Mouse (Mus musculus) heart, embryonic 15.5 days (tissue): ENCODE data around the gene Catsperg1. TPM values are rescaled to one million over a fixed set of nuclear protein-coding genes. Genes with fewer than 3 reads are reported as not detected.
"Not testable (repeated sequence)": the region's sequence is repeated elsewhere in the genome, so short reads cannot be mapped to it uniquely, and the experiment has no call there.

Experiments used
- ATAC-seq: fragments of 200-750 bp; cut with Nextera tagmentation; replicated peaks from 2 replicates; pipeline ENCODE4 v1.8.0; 2017; ENCODE audit warnings: low read depth, moderate TSS enrichment; ENCODE audit not compliant: insufficient number of reproducible peaks, insufficient read depth, low FRiP score
- H3K27ac ChIP-seq: fragments of 300-500 bp; sonication (generic); 2 replicates; pipeline ENCODE4 v1.5.1; 2015; ENCODE audit warnings: mild to moderate bottlenecking, inconsistent platforms
- H3K27me3 ChIP-seq: fragments of 300-500 bp; sonication (generic); 2 replicates; pipeline ENCODE4 v1.6.1; 2015; ENCODE audit warnings: inconsistent platforms
- H3K36me3 ChIP-seq: fragments of 300-500 bp; sonication (generic); 2 replicates; pipeline ENCODE4 v1.6.1; 2015; ENCODE audit warnings: mild to moderate bottlenecking, inconsistent platforms
- H3K4me1 ChIP-seq: fragments of 300-500 bp; sonication (generic); replicated peaks from 2 replicates; pipeline ENCODE4 v1.6.1; 2015; ENCODE audit warnings: inconsistent platforms
- H3K4me2 ChIP-seq: fragments of 300-500 bp; sonication (generic); 2 replicates; pipeline ENCODE4 v1.6.1; 2015; ENCODE audit warnings: inconsistent platforms, mild to moderate bottlenecking, moderate library complexity
- H3K4me3 ChIP-seq: fragments of 300-500 bp; sonication (generic); 2 replicates; pipeline ENCODE4 v1.5.1; 2015; ENCODE audit warnings: mild to moderate bottlenecking, inconsistent platforms
- H3K9ac ChIP-seq: fragments of 300-500 bp; sonication (generic); 2 replicates; pipeline ENCODE4 v1.6.1; 2015; ENCODE audit warnings: mild to moderate bottlenecking, inconsistent platforms
- H3K9me3 ChIP-seq: fragments of 300-500 bp; sonication (generic); replicated peaks from 2 replicates; pipeline ENCODE4 v1.6.1; 2016; ENCODE audit warnings: inconsistent platforms
- WGBS: fragments of 180-500 bp; shearing (Covaris S2); methylation state at CpG from one replicate; pipeline ENCODE4 v1.1.7; 2015; ENCODE audit warnings: mixed read lengths; 5-methylcytosine and 5-hydroxymethylcytosine counted together
- polyA plus RNA-seq: library from polyadenylated mRNA; unstranded; fragments of >200 nt; fragmentation: Nextera tagmentation; extraction: Ambion mirVana; gene quantifications from 2 replicates; pipeline ENCODE4 v1.2.1, GENCODE M21; 2015

The Catsperg1 gene
- polyA plus RNA-seq, 1 experiment from 2014 or later = 0.25 TPM

DNA sequence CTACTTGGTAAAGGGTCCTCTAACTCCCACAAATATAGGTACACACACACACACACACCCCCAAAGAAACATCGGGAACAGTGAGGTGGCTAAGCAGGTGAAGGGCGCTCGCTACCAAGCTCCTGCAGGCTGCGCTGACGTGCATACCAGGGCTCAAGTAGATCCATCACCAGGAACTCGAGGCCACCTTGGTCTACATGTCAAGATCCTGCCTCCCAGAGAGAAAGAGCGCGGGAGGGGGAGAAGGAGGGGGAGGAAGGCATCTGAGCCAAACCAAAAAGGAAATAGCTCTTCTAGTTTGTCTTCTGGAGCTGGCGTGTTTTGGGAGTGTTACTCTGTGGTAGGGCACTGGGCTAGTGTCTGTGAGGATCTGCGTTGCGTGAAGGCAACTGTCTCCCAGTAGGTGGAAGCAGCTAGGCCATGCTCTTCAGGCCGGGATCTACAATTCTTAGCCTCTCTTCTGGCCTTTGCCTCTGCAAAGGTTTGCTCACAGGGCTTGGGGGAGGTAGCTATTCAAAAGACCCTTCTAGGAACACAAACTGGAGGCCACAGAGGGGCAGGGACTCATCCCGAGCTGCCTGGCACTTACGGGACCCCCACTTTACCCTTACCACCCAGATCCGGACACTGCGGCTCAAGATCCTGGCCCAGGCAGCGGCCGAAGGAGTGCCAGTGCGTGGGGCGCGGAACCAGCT lies 32.9 kb upstream of the Catsperg1 start:
- peaks cover 22% of the 10 kb centered on the region for H3K36me3 ChIP-seq
- no peak overlapping the region for H3K9ac ChIP-seq
- peaks cover 22% of the 10 kb centered on the region for H3K4me1 ChIP-seq
- no peaks in the 10 kb centered on the region for H3K9me3 ChIP-seq
- peak overlapping the region; percentile 43; the same call in 1 of the 2 replicates for H3K4me3 ChIP-seq
- H3K27ac ChIP-seq = no peak overlapping the region
- ATAC-seq = no peak
- WGBS = 75% methylated on average over 21 of the region's 21 CpGs
- H3K4me2 ChIP-seq = peak overlapping the region; percentile 72; the same call in 1 of the 2 replicates
- no peaks in the 10 kb centered on the region for H3K27me3 ChIP-seq

DNA sequence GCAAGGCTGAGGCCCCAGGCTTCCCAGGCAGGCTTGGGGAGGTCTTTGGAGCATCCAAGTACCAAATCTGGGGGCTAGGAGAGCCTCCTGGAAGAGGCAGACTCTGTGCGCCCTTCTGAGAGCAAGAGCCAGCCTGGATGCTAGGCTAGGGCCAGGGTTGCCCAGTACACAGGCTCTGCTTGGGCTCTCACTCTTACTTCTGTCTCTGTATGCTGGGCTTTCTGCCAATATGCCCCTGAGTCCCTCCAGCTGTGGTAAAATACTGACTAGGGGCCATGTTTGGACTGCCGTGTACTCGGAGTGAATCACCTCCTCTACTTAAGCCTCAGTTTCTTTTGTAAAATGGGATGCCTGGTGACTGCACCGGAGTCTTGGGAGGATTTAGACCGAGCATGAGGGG lies 32.2 kb upstream of the Catsperg1 start:
- no peak overlapping the region for H3K27ac ChIP-seq

DNA sequence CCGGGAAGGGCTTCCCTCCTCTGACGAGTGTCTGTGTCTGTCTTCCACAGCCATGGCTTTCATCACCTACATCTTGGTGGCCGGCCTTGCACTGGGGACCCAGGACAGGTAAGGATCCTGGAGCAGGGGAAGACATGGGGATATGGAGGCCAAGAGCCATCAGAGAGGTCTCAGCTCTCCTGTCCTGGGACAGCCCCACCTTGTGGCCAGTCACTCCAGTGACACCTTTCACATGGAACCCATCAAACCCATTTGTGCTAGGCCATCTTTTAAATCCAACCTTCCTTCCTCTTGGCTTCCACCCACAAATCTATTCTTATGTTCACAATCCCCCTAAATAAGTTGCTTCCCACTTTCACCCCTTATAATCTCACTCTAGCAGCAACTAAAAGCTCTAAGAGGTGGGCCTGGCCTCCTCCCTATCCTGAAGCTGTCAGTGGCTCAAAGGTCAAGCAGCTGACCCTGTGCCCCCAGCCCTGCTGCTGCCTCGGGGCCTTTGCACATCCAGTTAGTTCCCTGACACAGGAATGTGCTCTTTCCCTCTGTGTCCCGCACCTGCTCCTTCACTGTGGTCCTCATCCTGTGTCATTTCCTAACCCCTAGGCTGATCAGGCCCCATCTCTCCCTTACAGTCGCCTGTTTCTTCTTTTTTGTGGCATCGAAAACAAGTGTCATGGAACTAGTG lies 31.0 kb upstream of the Catsperg1 start:
- Histone ChIP-seq H3K4me1 (peaks cover 22% of the 10 kb centered on the region), H3K27ac (no peak overlapping the region), H3K9ac (no peak overlapping the region), H3K27me3 (no peaks in the 10 kb centered on the region), H3K4me2 (no peak overlapping the region), H3K4me3 (no peak overlapping the region), H3K9me3 (no peaks in the 10 kb centered on the region), H3K36me3 (peaks cover 22% of the 10 kb centered on the region)
- ATAC-seq = no peak
- WGBS = 85% methylated on average over 7 of the region's 7 CpGs

More for the DNA sequence above, 32.2 kb upstream of the Catsperg1 start:
- Histone ChIP-seq H3K9ac (no peak overlapping the region), H3K4me1 (peaks cover 22% of the 10 kb centered on the region), H3K36me3 (peaks cover 22% of the 10 kb centered on the region), H3K4me3 (no peak overlapping the region), H3K4me2 (no peak overlapping the region), H3K27me3 (no peaks in the 10 kb centered on the region), H3K9me3 (no peaks in the 10 kb centered on the region)
- no peak for ATAC-seq
- WGBS = 79% methylated on average over 5 of the region's 5 CpGs

DNA sequence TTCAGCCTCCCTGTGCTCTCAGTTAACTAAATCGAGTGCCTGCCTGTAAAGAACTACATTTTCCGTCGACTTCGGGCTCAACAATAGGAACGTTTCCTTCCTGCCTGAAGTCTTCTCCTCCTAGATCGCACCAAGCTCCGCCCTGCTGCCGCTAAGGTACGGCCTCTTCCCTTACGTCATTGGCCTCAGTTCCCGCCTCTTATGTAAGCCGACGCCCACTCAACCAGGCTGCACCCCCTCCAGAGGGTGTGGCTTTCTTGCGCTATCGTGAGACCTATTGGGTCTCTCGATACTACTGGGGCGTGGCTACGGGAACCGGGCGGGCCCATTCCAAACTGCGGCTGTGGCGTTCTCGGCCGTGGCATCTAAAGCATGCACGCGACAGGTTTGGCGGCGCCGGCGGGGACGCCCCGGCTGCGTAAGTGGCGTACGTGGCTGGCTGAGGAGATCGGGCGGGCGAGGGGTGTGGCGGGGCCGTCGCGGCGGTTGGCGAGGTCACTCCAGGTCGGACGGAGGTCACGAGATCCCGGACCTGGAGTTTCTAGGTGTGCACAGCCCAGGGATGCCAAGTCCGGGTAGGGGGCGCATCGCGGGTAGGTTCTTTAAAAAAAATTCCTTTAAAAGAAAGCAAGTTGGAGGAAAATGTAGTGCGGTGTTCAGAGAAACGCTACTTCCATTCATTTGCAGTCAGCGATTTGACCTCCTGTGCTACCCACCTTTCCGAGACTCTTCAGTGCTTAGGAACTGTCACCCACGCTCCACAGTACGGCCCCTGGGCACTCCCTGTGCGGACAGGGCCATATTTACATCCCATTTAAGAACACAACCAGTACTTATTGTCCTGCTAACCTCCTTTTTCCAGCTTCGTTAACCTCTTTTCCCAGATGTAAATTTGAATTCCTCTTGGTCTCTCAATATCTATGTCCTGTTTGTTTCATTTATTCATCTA lies 24.5 kb upstream of the Catsperg1 start, which contains the start of gene Yif1b:
TSS of gene Yif1b (plus strand) at position 311 of the 949 bp plus-strand sequence.
- H3K4me1 ChIP-seq = peaks cover 26% of the 10 kb centered on the region
- H3K9ac ChIP-seq = peak within 1 kb of the TSS; percentile 67
- H3K27me3 ChIP-seq = no peaks in the 10 kb centered on the region
- no peaks in the 10 kb centered on the region for H3K36me3 ChIP-seq
- peak within 1 kb of the TSS; percentile 95 for H3K27ac ChIP-seq
- no peaks in the 10 kb centered on the region for H3K9me3 ChIP-seq
- peak within 1 kb of the TSS; percentile 76 for H3K4me2 ChIP-seq
- under 1% methylated on average over 60 of the region's 60 CpGs for WGBS
- ATAC-seq = peak; percentile 96
- peak within 1 kb of the TSS; percentile 74 for H3K4me3 ChIP-seq

DNA sequence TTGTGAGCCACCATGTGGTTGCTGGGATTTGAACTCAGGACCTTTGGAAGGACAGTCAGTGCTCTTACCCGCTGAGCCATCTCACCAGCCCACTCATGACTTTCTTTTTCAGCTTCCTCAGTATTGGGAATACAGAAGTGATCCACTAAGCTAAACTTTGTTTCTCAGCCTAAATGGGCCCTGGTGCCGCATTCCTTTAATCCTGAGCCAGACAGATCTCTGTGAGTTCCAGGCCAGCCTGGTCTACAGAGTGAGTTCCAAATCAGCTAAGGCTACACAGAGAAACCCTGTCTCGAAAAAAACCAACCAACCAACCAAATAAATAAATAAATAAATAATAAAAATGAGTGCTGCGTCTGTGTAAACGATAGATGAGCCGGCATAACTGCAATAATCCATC lies 23.8 kb upstream of the Catsperg1 start:
- not testable (repeated sequence) for ATAC-seq, H3K27me3 ChIP-seq, H3K36me3 ChIP-seq, H3K9me3 ChIP-seq
- peak overlapping the region; percentile 74 for H3K4me3 ChIP-seq
- peaks cover 28% of the 10 kb centered on the region for H3K4me1 ChIP-seq
- whole genome bisulfite sequencing = 27% methylated on average over 6 of the region's 6 CpGs
- peak overlapping the region; percentile 95 for H3K27ac ChIP-seq
- H3K4me2 ChIP-seq = peak overlapping the region; percentile 65
- H3K9ac ChIP-seq = peak overlapping the region; percentile 51; the same call in 1 of the 2 replicates

DNA sequence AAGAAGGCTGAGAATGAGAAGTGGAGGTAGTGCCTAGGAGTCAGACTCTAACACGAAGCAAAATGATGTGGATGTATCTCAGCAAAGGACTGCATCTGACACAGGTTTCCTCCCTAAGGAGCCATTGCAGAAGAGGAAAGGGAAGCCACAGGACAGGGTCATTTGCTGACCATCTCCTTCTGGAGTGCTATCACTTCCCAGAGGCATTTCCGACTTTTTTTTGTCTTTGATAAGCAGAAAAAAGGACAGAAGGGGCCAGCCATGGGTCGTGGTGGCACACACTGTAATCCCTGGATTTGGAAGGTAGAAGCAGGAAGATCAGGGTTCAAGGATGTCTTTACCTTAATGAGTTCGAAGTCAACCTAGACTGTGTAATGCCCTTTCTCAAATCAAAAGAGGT lies 22.8 kb upstream of the Catsperg1 start:
- Histone ChIP-seq H3K9ac (no peak overlapping the region), H3K36me3 (no peaks in the 10 kb centered on the region), H3K4me3 (no peak overlapping the region), H3K9me3 (no peaks in the 10 kb centered on the region), H3K4me1 (peaks cover 36% of the 10 kb centered on the region), H3K27me3 (peaks cover 5% of the 10 kb centered on the region; the same call in 1 of the 2 replicates), H3K4me2 (no peak overlapping the region), H3K27ac (peak overlapping the region; percentile 4; the same call in 1 of the 2 replicates)
- no peak for ATAC-seq
- WGBS = 68% methylated on average over 4 of the region's 4 CpGs

DNA sequence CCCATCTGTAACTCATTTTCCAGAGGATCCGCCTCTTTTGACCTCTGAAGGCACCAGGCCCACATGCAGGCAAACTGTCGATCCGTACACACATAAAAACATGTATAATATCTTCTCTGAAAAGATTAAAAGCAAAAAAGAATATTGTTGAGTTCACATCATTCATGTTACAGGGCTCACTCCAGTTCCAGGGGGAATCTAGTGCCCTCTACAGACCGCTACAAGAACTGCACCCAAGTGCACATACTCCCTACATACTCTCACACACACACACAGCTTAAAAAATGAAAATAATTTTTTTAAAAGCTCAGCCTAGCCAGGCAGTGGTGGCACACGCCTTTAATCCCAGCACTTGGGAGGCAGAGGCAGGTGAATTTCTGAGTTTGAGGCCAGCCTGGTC lies 20.8 kb upstream of the Catsperg1 start:
- no peaks in the 10 kb centered on the region for H3K36me3 ChIP-seq
- H3K4me2 ChIP-seq = no peak overlapping the region
- no peaks in the 10 kb centered on the region for H3K9me3 ChIP-seq
- H3K9ac ChIP-seq = no peak overlapping the region
- no peak overlapping the region for H3K4me3 ChIP-seq
- H3K27me3 ChIP-seq = peaks cover 6% of the 10 kb centered on the region; the same call in 1 of the 2 replicates
- peak overlapping the region; percentile 76 for H3K27ac ChIP-seq
- peaks cover 34% of the 10 kb centered on the region for H3K4me1 ChIP-seq
- ATAC-seq = no peak
- 79% methylated on average over 5 of the region's 5 CpGs for WGBS

DNA sequence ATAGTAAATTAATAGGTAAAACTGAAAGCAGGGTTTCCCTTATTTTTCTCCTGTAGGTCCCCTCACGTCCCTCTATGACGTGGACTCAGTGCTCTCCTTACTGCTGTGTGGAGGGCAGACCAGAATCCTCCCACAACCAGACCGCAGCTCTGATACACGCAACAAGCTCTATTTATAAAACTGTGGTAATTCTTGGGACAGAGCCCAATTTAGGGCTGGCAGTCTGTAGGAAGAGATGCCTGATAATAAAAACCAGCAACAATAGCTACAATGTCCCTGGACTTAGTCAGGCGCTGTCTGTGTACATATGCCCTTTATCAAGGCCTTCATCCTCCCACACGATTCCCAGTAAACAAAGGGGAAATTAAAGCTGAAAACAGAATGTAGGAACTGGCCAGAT lies 19.9 kb upstream of the Catsperg1 start:
- Histone ChIP-seq H3K27me3 (peaks cover 6% of the 10 kb centered on the region; the same call in 1 of the 2 replicates), H3K27ac (peak overlapping the region; percentile 76), H3K9me3 (no peaks in the 10 kb centered on the region), H3K4me3 (no peak overlapping the region), H3K36me3 (no peaks in the 10 kb centered on the region), H3K4me1 (peaks cover 25% of the 10 kb centered on the region), H3K9ac (no peak overlapping the region; the same call in 1 of the 2 replicates), H3K4me2 (peak overlapping the region; percentile 23)
- WGBS = 12% methylated on average over 6 of the region's 6 CpGs
- ATAC-seq = peak; percentile 28; the same call in 1 of the 2 replicates

DNA sequence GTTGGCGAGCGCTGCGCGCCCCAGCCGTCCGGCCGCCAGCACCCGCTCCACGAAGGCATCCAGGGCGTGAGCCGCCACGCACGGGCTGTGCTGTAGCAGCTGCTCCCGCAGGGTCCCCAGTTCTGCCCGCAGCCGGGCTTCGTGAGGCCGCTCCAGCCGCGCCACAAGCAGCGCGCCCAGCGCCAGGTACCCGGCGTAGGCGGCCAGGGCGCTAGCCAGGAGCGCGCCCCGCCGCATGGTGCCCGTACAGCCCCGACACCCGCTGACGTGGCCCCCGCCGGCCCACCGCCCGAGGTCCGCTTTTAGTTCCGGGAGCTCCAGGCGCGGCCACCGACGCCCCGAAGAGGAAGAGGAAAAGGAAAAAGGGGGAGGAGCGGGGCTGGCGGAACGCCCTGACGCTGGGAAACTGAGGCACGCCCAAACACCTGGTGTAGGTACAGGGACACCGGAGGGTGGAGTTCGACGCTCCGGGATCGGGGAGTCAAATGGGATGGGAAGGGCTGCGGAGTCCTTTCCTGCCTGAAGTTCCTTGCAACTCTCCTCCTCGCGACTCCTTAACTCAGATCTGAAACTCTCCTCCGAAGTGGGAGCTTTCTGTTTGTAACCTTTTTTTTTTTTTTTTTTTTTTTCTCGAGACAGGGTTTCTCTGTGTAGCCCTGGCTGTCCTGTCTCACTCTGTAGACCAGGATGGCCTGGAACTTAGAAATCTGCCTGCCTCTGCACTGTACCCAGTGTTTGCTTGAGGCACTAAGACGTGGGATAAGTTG lies 18.6 kb upstream of the Catsperg1 start, which contains the start of gene Kcnk6:
TSS of gene Kcnk6 (minus strand) at position 269 of the 767 bp plus-strand sequence.
- H3K27me3 ChIP-seq = peaks cover 6% of the 10 kb centered on the region; the same call in 1 of the 2 replicates
- no peaks in the 10 kb centered on the region for H3K9me3 ChIP-seq
- peak within 1 kb of the TSS; percentile 59 for H3K9ac ChIP-seq
- peak within 1 kb of the TSS; percentile 76 for H3K27ac ChIP-seq
- peak within 1 kb of the TSS; percentile 54 for H3K4me3 ChIP-seq
- H3K36me3 ChIP-seq = no peaks in the 10 kb centered on the region
- H3K4me2 ChIP-seq = peak within 1 kb of the TSS; percentile 83
- WGBS = 1% methylated on average over 61 of the region's 62 CpGs
- peaks cover 24% of the 10 kb centered on the region for H3K4me1 ChIP-seq
- no peak for ATAC-seq

DNA sequence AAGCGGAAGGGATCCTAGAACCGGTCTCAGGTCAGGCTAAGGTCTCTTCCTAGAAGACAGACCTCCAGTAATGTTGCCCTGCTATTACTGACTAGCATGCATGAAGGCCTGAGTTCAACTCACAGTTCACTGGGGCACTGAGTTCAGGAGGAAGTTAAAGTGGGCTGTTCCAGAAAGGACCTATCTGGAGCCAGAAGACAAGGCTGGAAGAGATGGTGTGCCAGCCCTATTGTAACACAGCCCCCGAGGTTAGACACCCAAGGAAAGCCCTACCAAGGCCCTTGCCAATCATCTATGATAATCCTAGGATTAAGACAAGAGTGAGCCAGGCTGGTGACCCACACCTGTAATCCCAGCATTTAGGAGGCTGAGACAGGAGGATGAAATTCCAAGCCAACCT lies 17.7 kb upstream of the Catsperg1 start:
- Histone ChIP-seq H3K27me3 (peaks cover 6% of the 10 kb centered on the region; the same call in 1 of the 2 replicates), H3K4me3 (peak overlapping the region; percentile 54), H3K4me2 (peak overlapping the region; percentile 83), H3K9ac (peak overlapping the region; percentile 59; the same call in 1 of the 2 replicates), H3K36me3 (no peaks in the 10 kb centered on the region), H3K9me3 (no peaks in the 10 kb centered on the region), H3K4me1 (peaks cover 24% of the 10 kb centered on the region), H3K27ac (peak overlapping the region; percentile 64)
- no peak for ATAC-seq
- whole genome bisulfite sequencing = 47% methylated on average over 3 of the region's 3 CpGs
